Mouse (Mus musculus): Measurements from ENCODE around the gene Gdf9.

The Gdf9 gene

DNA sequence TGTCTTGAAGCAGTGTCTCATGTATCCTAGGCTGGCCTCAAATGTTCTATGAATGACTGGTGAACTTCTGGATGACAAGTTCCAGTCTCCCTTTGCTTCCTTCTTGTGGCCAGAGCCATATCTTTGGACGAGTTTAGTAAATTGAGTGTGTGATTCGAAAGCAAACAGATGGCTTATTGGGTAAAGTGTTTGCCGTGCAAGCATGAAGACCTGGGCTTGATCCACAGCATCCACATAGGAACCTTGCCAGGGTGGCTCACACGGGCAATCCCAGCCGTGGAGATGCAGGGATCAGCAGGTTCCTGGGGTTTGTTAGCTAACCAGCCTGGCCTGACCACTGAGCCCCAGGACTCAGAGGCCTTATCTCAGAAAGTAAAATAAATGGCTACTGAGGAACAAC lies 22.2 kb downstream of the Gdf9 start:
- Histone ChIP-seq H3K36me3 (ENCODE audit: control insufficient read depth, insufficient read depth, low read length, poor library complexity, severe bottlenecking) (no peaks in the 10 kb centered on the region), H3K27me3 (ENCODE audit: control insufficient read depth, insufficient read depth, low read length, poor library complexity, severe bottlenecking) (peaks cover 1% of the 10 kb centered on the region)
- DNase-seq (ENCODE audit: low read depth, low spot score), result no peak

DNA sequence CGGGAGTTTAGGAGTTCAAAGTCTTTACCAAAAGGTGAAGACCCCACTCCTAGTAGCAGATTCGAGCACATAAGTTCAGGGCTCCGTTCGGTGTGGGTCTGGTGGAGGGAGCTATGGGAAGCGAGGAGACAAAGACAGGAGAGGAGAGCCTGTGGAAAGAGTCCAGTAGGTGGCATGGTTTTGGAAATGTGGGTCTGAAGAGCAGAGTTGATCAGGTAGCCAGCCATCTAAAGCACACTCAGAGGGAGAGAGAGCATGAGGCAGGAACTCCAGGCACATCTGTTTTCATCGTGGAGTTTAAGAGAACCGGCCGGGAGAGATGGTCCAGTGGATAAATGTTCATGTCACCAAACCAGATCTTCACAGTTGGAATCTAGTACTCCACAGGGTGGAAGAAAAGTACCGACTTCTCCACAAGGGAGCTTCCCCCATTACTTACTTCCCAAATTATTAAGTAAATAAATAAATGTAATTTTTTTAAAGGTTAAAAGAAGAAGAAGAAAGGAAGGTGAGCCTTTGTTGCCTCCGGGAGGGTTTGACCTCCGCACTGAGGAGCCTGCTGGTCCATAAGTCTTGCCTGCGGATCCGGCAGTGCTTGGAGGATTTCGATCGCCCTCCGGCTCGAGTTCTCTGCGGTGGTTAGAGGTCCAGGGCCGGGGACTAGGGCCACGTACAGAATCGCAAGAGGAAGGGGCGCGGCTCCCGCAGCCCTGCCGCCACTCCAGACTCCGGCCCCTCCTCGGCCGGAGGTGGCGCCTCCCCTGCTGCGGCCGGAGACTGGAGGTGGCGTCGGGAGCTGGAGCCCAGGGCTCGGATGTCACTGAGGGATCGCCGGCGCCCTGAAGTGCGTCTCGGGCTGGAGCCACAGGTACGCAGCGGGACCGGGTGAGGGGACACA lies 25.9 kb downstream of the Gdf9 start, which contains the start of the genes Gm10447 and Shroom1:
TSS of gene Gm10447 (minus strand) at position 637 of the 898 bp plus-strand sequence.
TSS of gene Shroom1 (plus strand) at position 732 of the 898 bp plus-strand sequence.
- peaks cover 1% of the 10 kb centered on the region; the same call in 1 of the 2 replicates for H3K27me3 ChIP-seq (ENCODE audit: control insufficient read depth, insufficient read depth, low read length, poor library complexity, severe bottlenecking)
- DNase-seq (ENCODE audit: low read depth, low spot score), result no peak
- no peaks in the 10 kb centered on the region for H3K36me3 ChIP-seq (ENCODE audit: control insufficient read depth, insufficient read depth, low read length, poor library complexity, severe bottlenecking)

DNA sequence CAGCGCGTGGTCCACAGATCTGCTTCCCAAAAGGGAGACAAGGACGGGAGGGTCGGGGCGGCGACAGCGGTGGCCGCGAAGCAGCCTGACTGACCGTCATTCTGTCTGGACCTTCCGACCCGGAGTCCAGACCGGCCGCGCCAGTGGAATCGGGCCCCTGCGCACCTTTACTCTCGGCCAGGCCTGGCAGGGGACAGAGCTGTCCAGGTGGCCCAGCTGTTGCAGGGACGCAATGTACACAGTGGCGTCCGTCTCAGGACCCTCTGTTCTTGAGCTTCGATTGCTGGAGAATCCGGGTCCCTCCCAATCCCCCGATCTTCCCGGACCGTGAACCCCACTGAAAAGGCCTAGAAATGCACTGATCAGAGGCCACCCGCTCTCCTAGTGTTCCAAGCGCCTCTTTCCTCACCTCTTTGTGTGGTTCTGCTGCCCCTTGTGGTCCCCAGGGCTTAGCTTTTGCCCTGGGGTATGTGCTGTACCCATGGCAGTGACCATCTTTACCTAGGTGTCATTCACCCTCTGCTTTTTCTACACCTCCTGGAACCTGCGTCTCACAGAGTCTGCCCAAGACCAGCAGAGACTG lies 26.6 kb downstream of the Gdf9 start:
- DNase-seq (ENCODE audit: low read depth, low spot score), result no peak
- no peaks in the 10 kb centered on the region for H3K36me3 ChIP-seq (ENCODE audit: control insufficient read depth, insufficient read depth, low read length, poor library complexity, severe bottlenecking)
- peaks cover 1% of the 10 kb centered on the region; the same call in 1 of the 2 replicates for H3K27me3 ChIP-seq (ENCODE audit: control insufficient read depth, insufficient read depth, low read length, poor library complexity, severe bottlenecking)

DNA sequence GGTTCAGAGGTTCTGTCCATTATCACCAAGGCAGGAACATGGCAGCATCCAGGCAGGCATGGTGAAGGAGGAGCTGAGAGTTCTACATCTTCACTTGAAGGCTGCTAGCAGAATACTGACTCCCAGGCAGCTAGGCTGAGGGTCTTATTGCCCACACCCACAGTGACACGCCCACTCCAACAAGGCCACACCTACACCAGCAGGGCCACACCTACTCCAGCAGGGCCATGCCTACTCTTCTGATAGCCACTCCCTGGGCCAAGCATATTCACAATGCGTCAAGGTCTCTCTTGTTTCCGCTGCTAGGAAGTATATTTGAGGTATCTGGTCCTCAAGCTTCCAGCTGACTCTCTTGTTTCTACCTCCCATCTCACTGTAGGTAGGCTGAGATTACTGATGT lies 28.2 kb downstream of the Gdf9 start:
- DNase-seq (ENCODE audit: low read depth, low spot score), result no peak
- Histone ChIP-seq H3K27me3 (ENCODE audit: control insufficient read depth, insufficient read depth, low read length, poor library complexity, severe bottlenecking) (peaks cover 1% of the 10 kb centered on the region), H3K36me3 (ENCODE audit: control insufficient read depth, insufficient read depth, low read length, poor library complexity, severe bottlenecking) (no peaks in the 10 kb centered on the region)

DNA sequence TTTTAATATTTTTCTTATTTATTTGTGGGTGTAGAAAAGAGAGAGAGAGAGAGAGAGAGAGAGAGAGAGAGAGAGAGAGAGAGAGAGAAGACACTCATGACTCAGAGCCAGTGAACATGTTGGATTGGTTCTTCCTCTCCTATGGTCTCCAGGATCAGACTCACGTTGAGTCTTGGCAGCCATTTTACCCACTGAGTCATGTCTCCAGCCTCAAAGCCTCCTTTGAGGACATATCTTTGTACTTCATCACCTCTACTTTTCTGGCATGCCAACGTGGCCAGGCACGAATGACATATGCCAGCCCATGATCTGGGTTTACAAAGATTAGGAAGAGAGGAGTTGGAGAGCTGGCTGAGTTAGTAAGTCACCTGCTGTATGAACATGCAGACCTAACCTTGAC lies 29.4 kb downstream of the Gdf9 start:
- no peaks in the 10 kb centered on the region for H3K36me3 ChIP-seq (ENCODE audit: control insufficient read depth, insufficient read depth, low read length, poor library complexity, severe bottlenecking)
- no peak for DNase-seq (ENCODE audit: low read depth, low spot score)
- peaks cover 1% of the 10 kb centered on the region for H3K27me3 ChIP-seq (ENCODE audit: control insufficient read depth, insufficient read depth, low read length, poor library complexity, severe bottlenecking)

GRCm38 (mm10) chr11:53461727-53462126 lies 30.9 kb downstream of the Gdf9 start:
- Histone ChIP-seq H3K36me3 (ENCODE audit: control insufficient read depth, insufficient read depth, low read length, poor library complexity, severe bottlenecking) (no peaks in the 10 kb centered on the region), H3K27me3 (ENCODE audit: control insufficient read depth, insufficient read depth, low read length, poor library complexity, severe bottlenecking) (peaks cover 1% of the 10 kb centered on the region)
- DNase-seq (ENCODE audit: low read depth, low spot score), result no peak

DNA sequence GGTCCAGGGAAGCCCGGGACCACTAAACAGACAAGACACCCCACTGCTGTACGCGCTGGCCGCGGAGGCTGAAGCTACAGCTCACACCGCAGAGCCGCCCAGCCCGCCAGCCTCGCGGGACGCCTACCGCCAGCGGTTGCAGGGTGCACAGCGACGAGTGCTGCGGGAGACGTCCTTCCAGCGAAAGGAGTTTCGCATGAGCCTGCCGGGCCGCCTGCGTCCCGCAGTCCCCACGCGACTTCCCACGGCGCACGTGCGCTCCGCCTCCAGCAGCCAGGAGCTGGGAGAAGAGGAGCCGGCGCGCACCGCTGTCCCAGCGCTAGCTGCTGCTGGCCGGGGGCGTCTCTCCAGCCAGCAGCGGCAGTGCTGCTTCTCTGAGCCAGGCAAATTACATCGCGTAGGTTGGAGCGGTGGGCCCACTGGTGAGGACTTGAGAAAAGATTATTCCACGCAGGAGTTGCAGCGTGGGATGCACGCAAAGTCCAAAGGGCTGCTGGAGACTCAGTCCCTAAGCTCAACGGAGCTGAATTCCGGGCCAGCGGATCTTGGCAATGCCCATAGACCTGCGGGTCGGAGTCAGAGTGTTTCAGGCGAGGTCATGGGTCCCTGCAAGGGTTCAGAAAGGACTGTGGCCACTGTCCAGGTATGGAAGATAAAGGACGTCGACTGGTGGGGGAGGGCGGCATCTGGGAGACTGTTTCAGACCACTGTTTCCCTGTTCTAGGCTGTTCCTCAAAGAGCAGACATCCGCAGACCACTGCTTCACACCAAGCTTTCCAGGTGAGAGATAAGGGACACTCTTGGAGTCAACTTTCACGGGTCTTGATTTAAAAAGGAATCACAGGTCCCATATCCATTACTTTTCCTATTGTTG lies 33.0 kb downstream of the Gdf9 start:
- Histone ChIP-seq H3K36me3 (ENCODE audit: control insufficient read depth, insufficient read depth, low read length, poor library complexity, severe bottlenecking) (no peaks in the 10 kb centered on the region), H3K27me3 (ENCODE audit: control insufficient read depth, insufficient read depth, low read length, poor library complexity, severe bottlenecking) (no peaks in the 10 kb centered on the region; the same call in 1 of the 2 replicates)
- DNase-seq (ENCODE audit: low read depth, low spot score), result no peak

- Histone ChIP-seq H3K27me3 (ENCODE audit: control insufficient read depth, insufficient read depth, low read length, poor library complexity, severe bottlenecking) (peaks cover 2% of the 10 kb centered on the region; the same call in 1 of the 2 replicates), H3K36me3 (ENCODE audit: control insufficient read depth, insufficient read depth, low read length, poor library complexity, severe bottlenecking) (no peaks in the 10 kb centered on the region)
- DNase-seq (ENCODE audit: low read depth, low spot score), result peak; percentile 40
Measured at GRCm38 (mm10) chr11:53466231-53466971, 35.6 kb downstream of the Gdf9 start.

DNA sequence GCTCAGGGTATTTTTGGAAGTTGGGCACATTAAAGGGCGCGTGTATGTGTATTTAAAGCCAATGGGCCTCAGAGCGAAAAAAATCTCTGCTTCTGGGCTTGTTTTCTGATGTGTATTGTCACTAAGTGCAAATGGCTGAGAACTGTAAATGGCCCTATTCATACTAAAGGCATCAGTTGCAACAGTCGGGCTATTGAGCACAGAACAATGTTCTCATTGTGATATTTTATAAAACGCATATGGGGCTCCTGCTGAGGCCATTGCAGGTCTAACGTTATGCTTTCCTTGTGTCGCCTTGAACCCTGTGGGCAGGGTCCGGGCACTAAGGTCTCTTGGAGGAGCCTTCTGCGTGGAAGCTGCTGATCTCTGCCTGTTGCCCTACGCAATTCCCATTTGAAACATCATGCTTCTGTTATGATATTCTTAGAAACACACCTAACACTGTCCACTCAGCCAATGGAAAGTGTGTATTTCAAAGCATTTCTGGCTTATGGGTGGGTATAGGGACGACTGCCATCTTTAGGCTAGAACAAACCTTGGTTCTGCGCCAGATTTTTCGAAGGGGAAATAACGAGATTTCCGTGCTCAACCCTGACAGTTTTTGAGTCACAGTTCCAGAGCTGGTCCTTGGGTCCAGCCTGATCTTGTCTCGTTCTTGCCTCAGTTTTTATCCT lies 38.6 kb downstream of the Gdf9 start:
- no peak for DNase-seq (ENCODE audit: low read depth, low spot score)
- peaks cover 2% of the 10 kb centered on the region; the same call in 1 of the 2 replicates for H3K27me3 ChIP-seq (ENCODE audit: control insufficient read depth, insufficient read depth, low read length, poor library complexity, severe bottlenecking)
- no peaks in the 10 kb centered on the region for H3K36me3 ChIP-seq (ENCODE audit: control insufficient read depth, insufficient read depth, low read length, poor library complexity, severe bottlenecking)

DNA sequence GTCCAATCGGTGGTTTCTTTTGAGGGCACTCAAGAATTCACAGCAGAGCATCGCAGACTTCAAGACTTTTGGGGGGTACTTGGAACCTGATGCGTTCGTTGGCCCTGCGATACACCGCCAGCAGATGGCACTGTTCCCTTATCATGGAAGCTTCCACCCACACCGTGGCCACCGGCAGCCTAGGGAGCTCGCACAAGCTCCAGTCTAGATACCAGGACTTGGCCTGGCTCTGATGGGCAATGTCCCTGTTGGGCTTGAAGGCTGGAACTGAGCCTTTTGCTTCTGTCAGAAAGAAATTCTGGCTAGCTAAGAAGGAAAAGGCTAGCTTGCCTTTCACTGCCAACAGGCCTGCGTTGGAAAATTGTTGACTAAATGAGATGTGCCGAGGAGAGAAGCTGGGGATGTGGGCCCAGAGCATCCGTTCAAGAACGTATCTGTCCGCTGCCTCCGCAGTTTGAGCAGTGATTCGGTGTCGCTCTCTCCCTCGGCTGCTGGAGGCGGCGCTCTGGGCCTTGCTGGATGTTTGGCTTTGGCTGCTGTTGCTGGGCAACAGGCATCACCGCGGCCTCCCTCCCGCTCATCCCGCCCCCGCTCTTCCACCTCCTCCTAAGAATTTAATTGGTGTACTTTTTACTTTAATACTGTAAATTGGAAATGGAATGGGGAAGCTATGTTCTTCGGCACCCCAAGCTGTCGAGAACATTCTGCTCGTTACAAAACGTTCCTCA lies 39.3 kb downstream of the Gdf9 start, which contains the start of gene Gm9837:
TSS of gene Gm9837 (minus strand) at position 512 of the 728 bp plus-strand sequence.
- no peaks in the 10 kb centered on the region for H3K36me3 ChIP-seq (ENCODE audit: control insufficient read depth, insufficient read depth, low read length, poor library complexity, severe bottlenecking)
- peaks cover 2% of the 10 kb centered on the region; the same call in 1 of the 2 replicates for H3K27me3 ChIP-seq (ENCODE audit: control insufficient read depth, insufficient read depth, low read length, poor library complexity, severe bottlenecking)
- DNase-seq (ENCODE audit: low read depth, low spot score), result peak; percentile 86

DNA sequence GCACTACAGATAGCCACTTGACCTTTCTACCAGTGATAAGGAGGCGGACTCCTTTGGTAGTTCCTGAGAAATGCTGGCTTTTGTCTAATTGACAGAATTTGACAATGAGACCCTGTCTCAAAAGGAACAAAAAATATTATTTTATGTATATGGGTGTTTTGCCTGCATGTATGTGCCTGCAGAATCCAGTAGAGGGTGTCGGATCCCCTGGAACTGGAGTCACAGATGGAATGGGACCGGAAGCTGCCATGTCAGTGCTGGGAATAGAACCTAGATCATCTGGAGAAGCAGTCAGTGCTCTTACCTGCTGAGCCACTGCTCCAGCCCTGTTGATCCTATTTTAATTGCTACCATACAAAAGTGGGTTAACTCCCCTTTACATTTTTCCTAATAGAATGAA lies 41.9 kb downstream of the Gdf9 start:
- no peaks in the 10 kb centered on the region for H3K36me3 ChIP-seq (ENCODE audit: control insufficient read depth, insufficient read depth, low read length, poor library complexity, severe bottlenecking)
- peaks cover 2% of the 10 kb centered on the region for H3K27me3 ChIP-seq (ENCODE audit: control insufficient read depth, insufficient read depth, low read length, poor library complexity, severe bottlenecking)
- no peak for DNase-seq (ENCODE audit: low read depth, low spot score)

DNA sequence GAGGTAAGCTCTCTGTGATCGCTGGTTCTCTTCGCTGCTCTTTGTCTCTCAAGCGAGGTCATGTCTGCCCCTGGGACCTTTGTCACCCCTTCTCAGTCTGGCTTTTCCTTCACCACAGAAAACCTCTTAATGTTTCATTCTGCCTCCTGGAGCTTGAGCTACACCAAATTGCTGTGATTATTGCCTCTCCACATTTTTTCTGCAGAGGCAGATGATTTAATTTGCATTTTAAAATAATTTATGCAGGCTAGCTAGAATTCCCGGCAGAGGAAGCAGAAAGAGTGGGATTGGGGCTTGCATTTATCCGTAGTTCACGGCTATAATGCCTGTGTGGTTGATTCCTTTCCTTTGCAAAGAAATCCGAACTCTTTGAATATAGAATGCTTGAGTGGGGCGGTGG lies 44.8 kb downstream of the Gdf9 start:
- no peak for DNase-seq (ENCODE audit: low read depth, low spot score)
- Histone ChIP-seq H3K36me3 (ENCODE audit: control insufficient read depth, insufficient read depth, low read length, poor library complexity, severe bottlenecking) (no peaks in the 10 kb centered on the region), H3K27me3 (ENCODE audit: control insufficient read depth, insufficient read depth, low read length, poor library complexity, severe bottlenecking) (peaks cover 2% of the 10 kb centered on the region)

DNA sequence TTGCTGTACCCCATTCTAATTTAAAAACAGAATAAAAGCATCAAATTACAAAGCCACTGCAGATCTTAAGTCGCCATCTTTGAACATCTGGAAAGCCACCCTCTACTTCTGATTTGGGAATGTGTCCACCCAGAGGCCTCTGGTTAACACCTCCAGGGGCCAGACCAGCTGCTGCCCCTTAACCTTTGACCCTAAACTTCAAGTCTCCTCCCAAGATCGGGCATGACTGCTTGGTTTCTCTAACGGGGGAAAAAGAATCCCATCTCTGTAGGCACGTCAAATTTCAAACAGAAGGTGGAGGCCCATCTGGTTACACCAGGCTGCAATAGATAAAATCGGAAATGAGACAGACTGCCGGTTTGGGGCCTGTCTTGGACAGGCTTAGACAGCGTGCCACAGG lies 47.0 kb downstream of the Gdf9 start:
- no peak for DNase-seq (ENCODE audit: low read depth, low spot score)
- Histone ChIP-seq H3K36me3 (ENCODE audit: control insufficient read depth, insufficient read depth, low read length, poor library complexity, severe bottlenecking) (no peaks in the 10 kb centered on the region), H3K27me3 (ENCODE audit: control insufficient read depth, insufficient read depth, low read length, poor library complexity, severe bottlenecking) (no peaks in the 10 kb centered on the region; the same call in none of the 2 replicates)
